Mouse (Mus musculus) C2C12 (cell line): Measurements from ENCODE around the gene Ahcyl2. TPM values are rescaled to one million over a fixed set of nuclear protein-coding genes. Genes with fewer than 3 reads are reported as not detected.

Source experiments
- H3K27me3 ChIP-seq: one replicate; pipeline ENCODE4 v1.6.1; 2011; ENCODE audit not compliant: control insufficient read depth, insufficient read depth, insufficient read length
- H3K36me3 ChIP-seq: one replicate; pipeline ENCODE4 v1.6.1; 2011; ENCODE audit not compliant: control insufficient read depth, insufficient read depth
- H3K4me3 ChIP-seq: one replicate; pipeline ENCODE4 v1.5.1; 2011; ENCODE audit warnings: mild to moderate bottlenecking, control low read depth; ENCODE audit not compliant: poor library complexity, insufficient read depth, severe bottlenecking
- H3K79me2 ChIP-seq: one replicate; pipeline ENCODE4 v1.6.1; 2011; ENCODE audit not compliant: control insufficient read depth, insufficient read depth
- H3K79me3 ChIP-seq: one replicate; pipeline ENCODE4 v1.6.1; 2011; ENCODE audit warnings: low read depth, control low read depth
- H3ac ChIP-seq: one replicate; pipeline ENCODE3; 2011; ENCODE audit warnings: low read depth; ENCODE audit not compliant: control insufficient read depth, insufficient read length
- CEBPB ChIP-seq: IDR thresholded peaks from one replicate; pipeline ENCODE4 v1.6.1; 2011; ENCODE audit warnings: low read depth, mild to moderate bottlenecking, control low read depth, moderate library complexity
- CTCF ChIP-seq: IDR thresholded peaks from one replicate; pipeline ENCODE4 v1.5.1; 2011; ENCODE audit not compliant: control insufficient read depth, insufficient read depth, insufficient read length
- FOSL1 ChIP-seq: IDR thresholded peaks from one replicate; pipeline ENCODE4 v1.8.0; 2011; ENCODE audit warnings: mild to moderate bottlenecking, low read length; ENCODE audit not compliant: poor library complexity, insufficient read depth, severe bottlenecking
- MAX ChIP-seq: IDR thresholded peaks from one replicate; pipeline ENCODE4 v1.6.1; 2011; ENCODE audit warnings: mild to moderate bottlenecking, control low read depth
- MYOD1 ChIP-seq: IDR thresholded peaks from one replicate; pipeline ENCODE4 v1.6.1; 2011; ENCODE audit warnings: low read depth; ENCODE audit not compliant: control insufficient read depth, insufficient read length
- MYOG ChIP-seq: IDR thresholded peaks from one replicate; pipeline ENCODE4 v1.6.1; 2011; ENCODE audit not compliant: control insufficient read depth, insufficient read length; ENCODE audit errors: extremely low read depth
- USF1 ChIP-seq: IDR thresholded peaks from one replicate; pipeline ENCODE4 v1.6.1; 2011; ENCODE audit warnings: low read depth, mild to moderate bottlenecking, control low read depth, moderate library complexity
- polyA plus RNA-seq: library from polyadenylated mRNA; unstranded; fragments of >200 nt; fragmentation: generic; extraction: Trizol; gene quantifications from one replicate; pipeline ENCODE4 v1.2.1, GENCODE M21; 2012; ENCODE audit warnings: missing spikeins

The Ahcyl2 gene
- polyA plus RNA-seq, 1 experiment = 6.3 TPM

DNA sequence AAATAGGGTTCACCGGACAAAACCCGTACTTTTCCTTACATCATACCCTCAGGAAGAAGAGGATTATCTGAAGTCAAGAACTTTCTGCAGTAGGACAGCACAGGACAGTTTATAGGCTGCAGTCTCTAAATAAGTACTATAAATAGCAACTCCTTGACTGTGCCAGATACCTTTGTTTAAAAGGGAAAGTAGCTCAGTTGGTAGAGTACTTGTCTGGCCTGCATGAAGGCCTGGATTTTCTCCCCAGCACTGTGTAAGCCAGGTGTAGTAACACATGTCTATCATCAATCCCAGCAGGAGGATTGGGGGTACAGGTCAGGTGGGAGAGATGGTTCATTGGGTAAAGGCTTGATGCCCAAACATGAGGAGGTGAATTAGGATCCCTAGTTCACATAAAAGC is 114.1 kb downstream of the Ahcyl2 start:
- no peak overlapping the region for H3ac ChIP-seq
- TF ChIP-seq MYOG = no peak
- no peaks in the 10 kb centered on the region for H3K79me2 ChIP-seq
- H3K4me3 ChIP-seq = no peak overlapping the region
- no peaks in the 10 kb centered on the region for H3K79me3 ChIP-seq
- H3K27me3 ChIP-seq = no peaks in the 10 kb centered on the region
- H3K36me3 ChIP-seq = no peaks in the 10 kb centered on the region

DNA sequence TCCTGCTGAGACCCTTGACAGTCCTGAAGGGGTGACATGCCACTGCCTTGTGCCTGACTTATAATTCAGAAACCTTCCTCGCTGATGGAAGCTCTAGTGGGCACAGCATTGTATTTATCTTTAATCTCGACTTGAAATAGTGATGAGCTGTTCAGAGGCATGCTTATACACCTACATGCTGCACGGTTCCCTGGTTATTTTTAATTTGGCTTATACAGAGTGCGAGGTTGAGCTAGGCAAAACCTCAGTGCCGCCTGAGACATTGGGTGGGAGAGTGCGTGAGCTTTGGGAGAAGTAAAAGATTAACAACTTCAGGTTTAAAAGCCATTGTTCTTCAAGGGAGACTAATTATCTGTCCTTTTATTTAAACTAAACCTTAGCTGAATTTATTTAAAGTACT is 115.1 kb downstream of the Ahcyl2 start:
- H3K79me3 ChIP-seq = no peaks in the 10 kb centered on the region
- no peaks in the 10 kb centered on the region for H3K27me3 ChIP-seq
- no peak for TF ChIP-seq CEBPB
- TF ChIP-seq MYOG = no peak
- TF ChIP-seq MYOD1 = no peak
- H3ac ChIP-seq = no peak overlapping the region
- no peaks in the 10 kb centered on the region for H3K36me3 ChIP-seq
- H3K79me2 ChIP-seq = no peaks in the 10 kb centered on the region
- no peak overlapping the region for H3K4me3 ChIP-seq

DNA sequence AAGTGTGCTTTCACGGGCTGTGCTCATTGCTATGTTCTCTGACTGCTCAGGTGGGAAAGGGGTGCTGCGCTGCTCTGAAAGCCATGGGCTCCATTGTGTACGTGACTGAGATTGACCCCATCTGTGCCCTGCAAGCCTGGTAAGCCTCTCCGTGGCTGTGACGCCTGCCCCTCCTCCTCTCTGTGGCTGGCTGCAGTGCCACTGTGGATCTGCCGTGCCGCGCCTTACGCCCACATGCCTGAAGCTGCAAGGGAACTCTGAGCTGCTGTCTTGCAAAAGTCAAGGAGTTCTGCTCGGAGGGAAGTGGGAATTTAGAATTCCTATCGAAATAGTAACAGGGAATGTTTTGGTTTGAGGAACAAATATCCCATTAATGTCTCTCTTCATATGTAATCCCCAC is 123.3 kb downstream of the Ahcyl2 start:
- Histone ChIP-seq H3K4me3 (no peak overlapping the region), H3K27me3 (no peaks in the 10 kb centered on the region), H3ac (no peak overlapping the region), H3K79me2 (no peaks in the 10 kb centered on the region), H3K79me3 (no peaks in the 10 kb centered on the region), H3K36me3 (no peaks in the 10 kb centered on the region)
- no peak for TF ChIP-seq FOSL1

DNA sequence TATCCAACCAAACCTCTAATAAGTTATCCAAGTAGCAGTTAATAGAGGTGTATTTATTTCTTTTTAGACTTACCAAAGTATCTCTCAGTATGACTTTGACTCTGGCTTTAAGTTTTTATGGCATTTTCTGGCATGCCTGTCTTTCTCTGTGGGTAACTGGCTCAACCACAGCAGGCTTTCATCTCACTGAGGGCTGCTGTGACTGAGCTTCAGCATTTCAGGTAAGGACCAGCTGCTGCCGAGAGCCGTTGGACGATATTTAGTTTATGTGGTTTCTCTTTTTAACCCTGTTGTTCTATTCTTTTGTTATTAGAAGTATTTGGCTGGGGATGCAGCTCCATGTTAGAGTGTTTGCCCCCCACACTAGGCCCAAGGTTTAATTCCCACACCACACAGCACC is 129.2 kb downstream of the Ahcyl2 start:
- H3K79me2 ChIP-seq = no peaks in the 10 kb centered on the region
- no peaks in the 10 kb centered on the region for H3K36me3 ChIP-seq
- no peaks in the 10 kb centered on the region for H3K27me3 ChIP-seq
- H3K4me3 ChIP-seq = no peak overlapping the region
- no peaks in the 10 kb centered on the region for H3K79me3 ChIP-seq
- no peak overlapping the region for H3ac ChIP-seq
- no peak for TF ChIP-seq MYOD1
- TF ChIP-seq CTCF = no peak
- no peak for TF ChIP-seq CEBPB
- TF ChIP-seq USF1 = no peak

DNA sequence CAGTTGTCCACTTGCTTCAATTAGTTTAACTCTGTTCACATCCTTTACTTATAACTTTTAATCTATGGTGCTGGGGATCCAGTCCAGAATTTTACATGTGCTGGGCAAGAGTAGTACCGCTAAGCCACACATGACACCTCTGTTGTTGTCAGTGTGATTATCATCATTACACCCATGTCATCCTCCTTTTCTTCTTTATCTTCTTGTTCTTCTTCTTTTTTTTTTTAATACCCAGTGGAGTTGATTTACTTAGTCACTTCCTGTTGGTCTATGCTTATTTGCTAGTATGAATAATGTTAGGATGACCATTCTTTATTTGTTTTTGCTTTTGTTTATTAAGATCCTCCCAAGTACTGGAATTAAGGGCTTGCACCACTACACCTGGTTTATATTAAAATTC is 133.6 kb downstream of the Ahcyl2 start:
- H3K79me2 ChIP-seq = no peaks in the 10 kb centered on the region
- H3K27me3 ChIP-seq = no peaks in the 10 kb centered on the region
- no peaks in the 10 kb centered on the region for H3K79me3 ChIP-seq
- no peak overlapping the region for H3ac ChIP-seq
- H3K4me3 ChIP-seq = no peak overlapping the region
- TF ChIP-seq CEBPB (no peak), CTCF (no peak), MYOD1 (no peak), MAX (no peak), FOSL1 (no peak), MYOG (no peak), USF1 (no peak)
- H3K36me3 ChIP-seq = peaks cover 3% of the 10 kb centered on the region

DNA sequence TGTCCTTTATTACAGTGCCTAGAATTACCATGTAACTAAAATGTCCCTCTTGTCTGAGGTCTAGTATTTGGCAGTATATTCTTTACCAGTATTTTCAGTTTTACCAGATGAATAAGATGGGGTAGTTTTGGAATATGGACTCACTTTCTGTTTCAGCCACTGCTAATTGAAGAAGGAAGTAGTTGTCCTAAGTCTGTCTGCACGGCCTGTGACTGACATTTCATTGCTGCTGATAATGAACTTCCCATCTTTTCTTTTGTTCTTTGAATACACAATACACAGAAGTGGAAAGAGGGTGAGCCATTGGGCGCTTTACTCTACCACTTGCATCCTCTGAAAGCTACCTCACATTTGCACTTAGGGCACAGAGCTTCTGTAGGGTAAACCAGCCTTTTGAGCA is 134.4 kb downstream of the Ahcyl2 start:
- H3K4me3 ChIP-seq = no peak overlapping the region
- H3K27me3 ChIP-seq = no peaks in the 10 kb centered on the region
- H3K79me3 ChIP-seq = no peaks in the 10 kb centered on the region
- H3ac ChIP-seq = no peak overlapping the region
- no peaks in the 10 kb centered on the region for H3K79me2 ChIP-seq
- no peak for TF ChIP-seq MYOD1
- TF ChIP-seq USF1 = no peak
- TF ChIP-seq FOSL1 = no peak
- TF ChIP-seq CEBPB = no peak
- peaks cover 3% of the 10 kb centered on the region for H3K36me3 ChIP-seq

DNA sequence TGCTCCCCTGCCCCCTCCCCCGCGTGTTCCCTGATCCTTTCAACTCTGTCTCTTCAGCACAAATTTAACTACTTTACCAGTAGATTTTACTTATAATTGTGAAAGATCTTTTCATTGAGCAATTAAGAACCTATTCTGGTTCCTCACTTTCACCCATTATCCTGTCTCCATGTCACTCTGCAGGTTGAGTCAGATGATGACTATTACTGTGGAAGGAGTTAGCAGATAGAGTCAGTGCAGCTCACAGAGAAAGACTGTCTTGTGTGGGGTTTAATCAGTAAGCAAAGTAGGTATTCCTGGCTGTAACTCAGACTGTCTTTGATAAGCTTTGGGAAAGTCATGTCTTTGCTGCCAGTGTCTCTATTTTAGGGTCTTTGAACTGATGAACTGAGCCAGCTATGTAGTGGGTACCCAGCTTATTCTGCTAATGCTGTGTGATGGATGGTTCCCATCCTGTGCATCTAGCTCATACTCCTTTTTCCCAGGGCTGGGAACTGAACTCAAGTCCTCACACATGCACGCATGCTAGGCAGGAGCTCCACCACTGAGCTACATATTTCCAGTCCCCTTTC is 135.6 kb downstream of the Ahcyl2 start:
- no peaks in the 10 kb centered on the region for H3K27me3 ChIP-seq
- no peak overlapping the region for H3K4me3 ChIP-seq

More for the DNA sequence above, 135.6 kb downstream of the Ahcyl2 start:
- H3K36me3 ChIP-seq = peaks cover 3% of the 10 kb centered on the region
- no peak overlapping the region for H3ac ChIP-seq
- TF ChIP-seq MAX = no peak
- no peak for TF ChIP-seq MYOG
- TF ChIP-seq USF1 = no peak
- TF ChIP-seq MYOD1 = no peak
- no peak for TF ChIP-seq CEBPB
- no peak for TF ChIP-seq FOSL1
- TF ChIP-seq CTCF = no peak
- no peaks in the 10 kb centered on the region for H3K79me3 ChIP-seq
- H3K79me2 ChIP-seq = no peaks in the 10 kb centered on the region
